Mouse (Mus musculus) erythroblast, embryonic 14.5 days (primary cell): ENCODE measurements around the gene Gm9918.

Experiments
- GATA1 ChIP-seq: IDR thresholded peaks from 2 replicates; pipeline ENCODE4 v1.6.1; 2012; ENCODE audit warnings: low read length, inconsistent platforms, mixed read lengths
- TAL1 ChIP-seq: IDR thresholded peaks from 3 replicates; pipeline ENCODE4 v1.6.1; 2012; ENCODE audit warnings: low read length, inconsistent platforms, mixed read lengths

DNA sequence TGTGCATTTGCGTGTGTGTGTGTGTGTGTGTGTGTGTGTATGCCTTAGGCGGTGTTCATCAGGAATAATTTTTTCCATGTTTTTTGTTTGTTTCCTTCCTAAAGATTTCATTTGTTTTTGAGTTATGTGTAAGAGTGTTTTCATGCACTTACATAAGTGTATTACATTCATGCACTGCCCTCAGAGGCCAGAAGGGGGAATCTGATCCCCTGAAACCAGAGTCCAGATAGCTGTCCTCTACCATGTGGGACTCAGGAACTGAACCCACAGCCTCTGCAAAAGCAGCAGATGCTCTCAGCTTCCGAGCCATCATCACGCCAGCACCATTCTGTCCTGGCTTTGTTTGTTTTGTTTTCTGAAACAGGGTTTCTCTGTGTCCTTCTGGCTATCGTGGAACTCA is 4.8 kb upstream of the Gm9918 start:
- TF ChIP-seq TAL1 (no peak), GATA1 (no peak)
